Mouse (Mus musculus) spleen, adult 2 months (tissue): Measurements from ENCODE around the gene Btg4. TPM values are rescaled to one million over a fixed set of nuclear protein-coding genes. Genes with fewer than 3 reads are reported as not detected.

ENCODE experiments used
- DNase-seq, 2 experiments: peaks; one replicate each; pipeline versions ENCODE4 v3.0.0 to v3.0.0-alpha.2; 2012 to 2021; ENCODE audit warnings: low spot score in 2 of 2, low read depth in 1 of 2
- H3K27ac ChIP-seq: fragments of 200-500 bp; 2 replicates; pipeline ENCODE4 v1.5.1; 2012; ENCODE audit warnings: low read length, inconsistent platforms; ENCODE audit not compliant: insufficient read depth
- H3K27me3 ChIP-seq: fragments of 200-500 bp; 2 replicates; pipeline ENCODE4 v1.6.1; 2012; ENCODE audit warnings: mild to moderate bottlenecking, moderate library complexity, low read length, inconsistent platforms; ENCODE audit not compliant: control insufficient read depth, insufficient read depth
- H3K36me3 ChIP-seq: fragments of 200-500 bp; 2 replicates; pipeline ENCODE4 v1.6.1; 2012; ENCODE audit warnings: mild to moderate bottlenecking, low read length, inconsistent platforms; ENCODE audit not compliant: control insufficient read depth, insufficient read depth
- H3K4me1 ChIP-seq: fragments of 200-500 bp; 2 replicates; pipeline ENCODE4 v1.6.1; 2011; ENCODE audit warnings: inconsistent platforms; ENCODE audit not compliant: control insufficient read depth, insufficient read depth, insufficient read length
- H3K4me3 ChIP-seq: fragments of 200-500 bp; 2 replicates; pipeline ENCODE4 v1.5.1; 2011; ENCODE audit warnings: mild to moderate bottlenecking, inconsistent platforms; ENCODE audit not compliant: insufficient read depth, insufficient read length; ENCODE audit errors: extremely low read depth
- CTCF ChIP-seq: fragments of 200-500 bp; IDR thresholded peaks from 2 replicates; pipeline ENCODE4 v1.5.1; 2011; ENCODE audit warnings: mild to moderate bottlenecking, inconsistent platforms; ENCODE audit not compliant: insufficient read depth, insufficient read length, insufficient replicate concordance; ENCODE audit errors: extremely low read depth
- POLR2A ChIP-seq: fragments of 200-500 bp; IDR thresholded peaks from 2 replicates; pipeline ENCODE4 v1.6.1; 2011; ENCODE audit warnings: low read depth, low read length, inconsistent platforms
- WGBS: fragments of 180-500 bp; shearing (Covaris S2); methylation state at CpG from one replicate; pipeline ENCODE4 v1.1.7; 2018; 5-methylcytosine and 5-hydroxymethylcytosine counted together
- polyA plus RNA-seq: library from polyadenylated mRNA; depleted of rRNA; stranded (reverse); fragments of >200 nt; gene quantifications from 2 replicates; pipeline ENCODE4 v1.2.3, GENCODE M21; 2012; rRNA removed

Btg4 gene
- polyA plus RNA-seq, 1 experiment, result not detected

GRCm38 (mm10) chr9:51165312-51166180 is 104.8 kb downstream of the Btg4 start, which contains the start of gene Gm32742:
TSS of gene Gm32742 (minus strand) at chr9:51165517.
- Histone ChIP-seq H3K4me1 (peaks cover 22% of the 10 kb centered on the region), H3K27ac (0 out of 2 replicates have a peak within 1 kb of the TSS, but pooled peaks have one; percentile 32), H3K4me3 (no peak within 1 kb of the TSS), H3K36me3 (no peaks in the 10 kb centered on the region), H3K27me3 (no peaks in the 10 kb centered on the region)
- TF ChIP-seq POLR2A, result no peak
- no peak for TF ChIP-seq CTCF
- 5% methylated on average over 6 of the region's 6 CpGs for WGBS
- no peak for DNase-seq

GRCm38 (mm10) chr9:51167954-51168353 is 107.3 kb downstream of the Btg4 start:
- Histone ChIP-seq H3K27me3 (no peaks in the 10 kb centered on the region), H3K4me3 (no peak overlapping the region), H3K4me1 (peaks cover 22% of the 10 kb centered on the region), H3K27ac (peak overlapping the region; percentile 0; the same call in 1 of the 2 replicates), H3K36me3 (no peaks in the 10 kb centered on the region)
- 38% methylated on average over 11 of the region's 11 CpGs for WGBS
- DNase-seq, result peak in 1 of 2 experiments; percentile 21
- TF ChIP-seq CTCF (no peak), POLR2A (no peak)

- TF ChIP-seq CTCF (no peak), POLR2A (no peak)
- WGBS, result 88% methylated on average over 5 of the region's 5 CpGs
- Histone ChIP-seq H3K4me3 (no peak overlapping the region), H3K4me1 (peaks cover 22% of the 10 kb centered on the region), H3K27me3 (no peaks in the 10 kb centered on the region), H3K27ac (no peak overlapping the region), H3K36me3 (no peaks in the 10 kb centered on the region)
- no peak for DNase-seq
Measured at GRCm38 (mm10) chr9:51168698-51169097, 108.0 kb downstream of the Btg4 start.

- DNase-seq, result no peak
- Histone ChIP-seq H3K27me3 (no peaks in the 10 kb centered on the region), H3K4me3 (no peak overlapping the region), H3K27ac (no peak overlapping the region), H3K4me1 (peaks cover 22% of the 10 kb centered on the region), H3K36me3 (no peaks in the 10 kb centered on the region)
- WGBS, result 84% methylated on average over 7 of the region's 7 CpGs
- TF ChIP-seq POLR2A (no peak), CTCF (no peak)
Measured at GRCm38 (mm10) chr9:51169133-51169532, 108.4 kb downstream of the Btg4 start.

Other genes starting within 250 kb of the Btg4 start
- 8.6 and 10.2 TPM in 2 replicates for gene Ppp2r1b, start 215.6 kb upstream of the Btg4 start, polyA plus RNA-seq
- 12.5 and 19.4 TPM in 2 replicates for gene Sik2, start 51.8 kb upstream of the Btg4 start, polyA plus RNA-seq
- gene Layn, start 16.2 kb downstream of the Btg4 start, polyA plus RNA-seq, result 0.85 and 1.8 TPM in 2 replicates
- not detected in 2 replicates for gene 4833427G06Rik, start 41.2 kb downstream of the Btg4 start, polyA plus RNA-seq
- 0.02 and 0.06 TPM in 2 replicates for gene Gm32742, start 104.6 kb downstream of the Btg4 start, polyA plus RNA-seq
- gene Pou2af1, start 152.8 kb downstream of the Btg4 start, polyA plus RNA-seq, result 171 and 264 TPM in 2 replicates
- 0.46 and 0.83 TPM in 2 replicates for gene Colca2, start 217.7 kb downstream of the Btg4 start, polyA plus RNA-seq